Mouse (Mus musculus) CH12.LX (cell line): Measurements from ENCODE around the gene Ttn.

Experiments used
- BHLHE40 ChIP-seq: IDR thresholded peaks from 2 replicates; pipeline ENCODE4 v1.6.1; 2011; ENCODE audit warnings: mild to moderate bottlenecking, low read depth, low read length, improper control_type of control experiment
- CTCF ChIP-seq, 2 experiments: IDR thresholded peaks in 1 of 2; conservative IDR thresholded peaks in 1 of 2; 2 replicates each; pipeline ENCODE4 v1.5.1; 2011 to 2012; ENCODE audit warnings: low read depth in 2 of 2, low read length in 2 of 2, improper control_type of control experiment in 1 of 2, inconsistent platforms in 1 of 2, mild to moderate bottlenecking in 1 of 2, moderate library complexity in 1 of 2
- E2F4 ChIP-seq: IDR thresholded peaks from 2 replicates; pipeline ENCODE4 v1.6.1; 2011; ENCODE audit warnings: low read depth, low read length, improper control_type of control experiment; ENCODE audit not compliant: insufficient replicate concordance
- ELF1 ChIP-seq: IDR thresholded peaks from 2 replicates; pipeline ENCODE4 v1.6.1; 2014; ENCODE audit warnings: low read depth, mild to moderate bottlenecking, inconsistent platforms, low read length, improper control_type of control experiment
- GABPA ChIP-seq: IDR thresholded peaks from 2 replicates; pipeline ENCODE4 v1.6.1; 2012; ENCODE audit warnings: low read depth, low read length, improper control_type of control experiment, inconsistent platforms; ENCODE audit not compliant: insufficient replicate concordance
- JUND ChIP-seq: conservative IDR thresholded peaks from 2 replicates; pipeline ENCODE4 v1.6.1; 2011; ENCODE audit warnings: low read depth, low read length, improper control_type of control experiment
- MXI1 ChIP-seq: IDR thresholded peaks from 2 replicates; pipeline ENCODE4 v1.6.1; 2011; ENCODE audit warnings: mild to moderate bottlenecking, low read depth, low read length, improper control_type of control experiment
- POLR2A ChIP-seq: IDR thresholded peaks from 2 replicates; pipeline ENCODE4 v1.6.1; 2011; ENCODE audit warnings: low read depth, mild to moderate bottlenecking, improper control_type of control experiment, low read length
- RCOR1 ChIP-seq: conservative IDR thresholded peaks from 2 replicates; pipeline ENCODE4 v1.6.1; 2012; ENCODE audit warnings: low read depth, mild to moderate bottlenecking, inconsistent platforms, low read length, improper control_type of control experiment
- SIN3A ChIP-seq: IDR thresholded peaks from 2 replicates; pipeline ENCODE4 v1.6.1; 2012; ENCODE audit warnings: low read length, improper control_type of control experiment, inconsistent platforms
- TCF12 ChIP-seq: IDR thresholded peaks from 2 replicates; pipeline ENCODE4 v1.6.1; 2014; ENCODE audit warnings: low read depth, mild to moderate bottlenecking, inconsistent platforms, low read length, improper control_type of control experiment

GRCm38 (mm10) chr2:76962045-76962432, 20.3 kb downstream of the Ttn start:
- TF ChIP-seq GABPA, result no peak
- TF ChIP-seq RCOR1, result no peak
- no peak for TF ChIP-seq CTCF (conservative IDR thresholded peaks at IDR 0.05 in 1 of 2, IDR thresholded peaks at IDR 0.05 in 1 of 2; ENCODE audit: low read depth in 2 of 2, low read length in 2 of 2)
- no peak for TF ChIP-seq E2F4
- no peak for TF ChIP-seq MXI1
- no peak for TF ChIP-seq SIN3A
- no peak for TF ChIP-seq TCF12
- no peak for TF ChIP-seq ELF1
- TF ChIP-seq JUND, result no peak
- no peak for TF ChIP-seq POLR2A
- no peak for TF ChIP-seq BHLHE40
